11 mouse cellular contexts compared by ENCODE assay signal in genomic region chr11:108928096-108928495, GRCm38 (mm10). TPM values are rescaled to one million over a fixed set of nuclear protein-coding genes. Genes with fewer than 3 reads are reported as not detected.
A peak's percentile ranks its signal among the peaks of the same experiment; 100 is the strongest.
DNase-seq lines count a peak whose midpoint lies in the region; ATAC-seq lines count a peak whose summit lies in the region.
"Had no signal": no experiment of that assay in that cellular context is flagged by ENCODE, and none has a peak within 500 bp of the region (broad histone marks: within the 10 kb centered on the region; RNA-seq: fewer than 3 reads in every experiment).

No protein-coding gene starts in this region.

- peak overlapping the region; percentile 90 for H3K4me2 ChIP-seq in embryonic facial prominence, embryonic 13.5 days
- H3K4me2 ChIP-seq in hindbrain, embryonic 16.5 days (ENCODE audit: low read length): peak overlapping the region; percentile 24
- H3K4me2 ChIP-seq in midbrain, embryonic 15.5 days: peak overlapping the region; percentile 94
- H3K4me2 ChIP-seq: heart, embryonic 15.5 days; liver, embryonic 12.5 days had no signal

- H3K36me3 ChIP-seq in heart, embryonic 10.5 days: peaks cover 25% of the 10 kb centered on the region
- H3K36me3 ChIP-seq in embryonic facial prominence, embryonic 13.5 days: peaks cover 40% of the 10 kb centered on the region
- no peaks in the 10 kb centered on the region; the same call in 1 of the 2 replicates for H3K36me3 ChIP-seq in hindbrain, embryonic 16.5 days (ENCODE audit: control insufficient read depth, insufficient read depth, low read length)
- peaks cover 4% of the 10 kb centered on the region; the same call in 1 of the 2 replicates for H3K36me3 ChIP-seq in midbrain, embryonic 15.5 days (replicated peaks)
- H3K36me3 ChIP-seq: heart, embryonic 15.5 days had no signal

- 23% methylated on average over 8 of the region's 8 CpGs for WGBS in heart, embryonic 10.5 days
- whole genome bisulfite sequencing in embryonic facial prominence, embryonic 13.5 days: 43% methylated on average over 8 of the region's 8 CpGs
- 36% methylated on average over 8 of the region's 8 CpGs for WGBS in hindbrain, embryonic 16.5 days
- WGBS in midbrain, embryonic 15.5 days: 21% methylated on average over 8 of the region's 8 CpGs

- peak overlapping the region; percentile 77; the same call in 1 of the 2 replicates for H3K27ac ChIP-seq in heart, embryonic 10.5 days
- H3K27ac ChIP-seq in embryonic facial prominence, embryonic 13.5 days: no peak overlapping the region
- no peak overlapping the region; the same call in 1 of the 2 replicates for H3K27ac ChIP-seq in hindbrain, embryonic 16.5 days (ENCODE audit: low read depth, low read length)
- 0 out of 2 replicates have a peak overlapping the region, but pooled peaks have one; percentile 40 for H3K27ac ChIP-seq in midbrain, embryonic 15.5 days
- H3K27ac ChIP-seq: heart, embryonic 15.5 days; liver, embryonic 12.5 days had no signal

- H3K4me3 ChIP-seq in heart, embryonic 10.5 days: no peak overlapping the region
- 0 out of 2 replicates have a peak overlapping the region, but pooled peaks have one; percentile 24 for H3K4me3 ChIP-seq in embryonic facial prominence, embryonic 13.5 days
- no peak overlapping the region for H3K4me3 ChIP-seq in hindbrain, embryonic 16.5 days (ENCODE audit: low read length)
- H3K4me3 ChIP-seq in midbrain, embryonic 15.5 days: peak overlapping the region; percentile 11; the same call in 1 of the 2 replicates
- H3K4me3 ChIP-seq: heart, embryonic 15.5 days; liver, embryonic 12.5 days had no signal

- no peak for DNase-seq in heart, embryonic 10.5 days (ENCODE audit: low spot score)
- DNase-seq in heart, postnatal 14 days: no peak
- DNase-seq in thymus, postnatal 36 days: no peak
- no peak for DNase-seq in layer of hippocampus, postnatal 14 days (ENCODE audit: low spot score in 2 of 2)
- DNase-seq in layer of hippocampus, adult 9-11 months: no peak
- DNase-seq: kidney, adult 11 months had no signal

- no peaks in the 10 kb centered on the region for H3K9me3 ChIP-seq in heart, embryonic 10.5 days
- H3K9me3 ChIP-seq in embryonic facial prominence, embryonic 13.5 days: no peaks in the 10 kb centered on the region
- no peaks in the 10 kb centered on the region for H3K9me3 ChIP-seq in hindbrain, embryonic 16.5 days (ENCODE audit: control insufficient read depth, low read length)
- no peaks in the 10 kb centered on the region for H3K9me3 ChIP-seq in midbrain, embryonic 15.5 days
- H3K9me3 ChIP-seq: heart, embryonic 15.5 days; liver, embryonic 12.5 days had no signal

- intact Hi-C loops in heart, postnatal 14 days (cut with DNase I): loop anchor here (5.0 to 10.0 kb wide), 3 partner anchors 264 to 903 kb away; partner anchors contain the start of gene Cep112

- no peak for ATAC-seq in embryonic facial prominence, embryonic 13.5 days (ENCODE audit: insufficient number of reproducible peaks, insufficient read depth, low FRiP score, low TSS enrichment, low read depth)
- no peak for ATAC-seq in hindbrain, embryonic 16.5 days
- no peak for ATAC-seq in midbrain, embryonic 15.5 days (replicated peaks)
- ATAC-seq: liver, embryonic 12.5 days had no signal

- peak overlapping the region; percentile 54 for H3K9ac ChIP-seq in embryonic facial prominence, embryonic 13.5 days
- H3K9ac ChIP-seq in hindbrain, embryonic 16.5 days (ENCODE audit: low read depth, low read length): no peak overlapping the region
- no peak overlapping the region for H3K9ac ChIP-seq in midbrain, embryonic 15.5 days
- H3K9ac ChIP-seq: heart, embryonic 15.5 days; liver, embryonic 12.5 days had no signal

- H3K4me1 ChIP-seq in heart, embryonic 10.5 days: peaks cover 77% of the 10 kb centered on the region
- H3K4me1 ChIP-seq in embryonic facial prominence, embryonic 13.5 days: peaks cover 93% of the 10 kb centered on the region
- peaks cover 71% of the 10 kb centered on the region for H3K4me1 ChIP-seq in hindbrain, embryonic 16.5 days (ENCODE audit: control insufficient read depth, insufficient read depth, low read depth, low read length)
- H3K4me1 ChIP-seq in midbrain, embryonic 15.5 days: peaks cover 86% of the 10 kb centered on the region

- H3K27me3 ChIP-seq in heart, embryonic 10.5 days (ENCODE audit: insufficient read depth, poor library complexity, severe bottlenecking): peaks cover 16% of the 10 kb centered on the region; the same call in 1 of the 2 replicates
- H3K27me3 ChIP-seq in embryonic facial prominence, embryonic 13.5 days: no peaks in the 10 kb centered on the region
- H3K27me3 ChIP-seq in hindbrain, embryonic 16.5 days (replicated peaks; ENCODE audit: control insufficient read depth, insufficient read depth, low read length): no peaks in the 10 kb centered on the region
- no peaks in the 10 kb centered on the region for H3K27me3 ChIP-seq in midbrain, embryonic 15.5 days (replicated peaks)

RNA-seq across cellular contexts. Expression of gene Axin2, which starts 7.9 kb away (rescaled TPM):
- 2.2 and 5.1 TPM in 2 replicates for polyA plus RNA-seq in heart, embryonic 10.5 days (2016; fragmentation: Nextera tagmentation; extraction: Ambion mirVana)
- 1 to 10 TPM; 5.3 to 5.7 TPM for total RNA-seq in heart, postnatal 14 days (2021)
- 17.4 and 25.1 TPM in 2 replicates for polyA plus RNA-seq in embryonic facial prominence, embryonic 13.5 days (2015; fragmentation: Nextera tagmentation; extraction: Ambion mirVana)
- polyA plus RNA-seq in hindbrain, embryonic 16.5 days (2015; fragmentation: Nextera tagmentation; extraction: Ambion mirVana): 7.2 and 7.7 TPM in 2 replicates
- polyA plus RNA-seq in midbrain, embryonic 15.5 days (2015; fragmentation: Nextera tagmentation; extraction: Ambion mirVana): 13.2 and 13.5 TPM in 2 replicates
- 10 to 100 TPM; 28.1 to 28.6 TPM for total RNA-seq in layer of hippocampus, postnatal 14 days (2021)

Comparison
In these comparisons a context has a peak if more than half of its experiments do, and no peak if none do; other contexts are left out.
1. H3K27ac ChIP-seq: peak in heart, embryonic 10.5 days (single experiment) and midbrain, embryonic 15.5 days (single experiment); none in embryonic facial prominence, embryonic 13.5 days (single experiment) and hindbrain, embryonic 16.5 days (single experiment).
2. H3K4me3 ChIP-seq: peak in embryonic facial prominence, embryonic 13.5 days (single experiment) and midbrain, embryonic 15.5 days (single experiment); none in heart, embryonic 10.5 days (single experiment) and hindbrain, embryonic 16.5 days (single experiment).
3. H3K4me2 ChIP-seq: peak in every context shown above with its lines; median percentile 94 in midbrain, embryonic 15.5 days; 90 in embryonic facial prominence, embryonic 13.5 days; 24 in hindbrain, embryonic 16.5 days.